In the genomic region with DNA sequence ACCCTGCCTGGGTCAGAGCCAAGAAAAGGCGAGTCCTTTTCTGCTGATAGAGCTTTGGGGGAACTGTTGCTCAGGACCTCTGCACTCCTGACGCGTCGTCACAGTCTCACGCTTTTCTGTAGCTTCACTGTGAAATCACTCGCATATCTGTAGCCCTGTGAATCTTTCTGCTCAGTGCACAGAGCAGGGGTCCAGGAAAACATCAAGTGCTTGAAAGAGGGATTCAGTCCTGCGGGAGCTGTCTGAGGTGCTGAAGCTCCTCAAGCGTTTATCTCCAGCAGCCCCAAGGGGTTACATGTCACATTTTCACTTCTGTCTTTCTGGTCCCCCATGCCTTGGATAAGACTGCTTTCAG, we compare ENCODE assay signal across 9 mouse cellular contexts. TPM values are rescaled to one million over a fixed set of nuclear protein-coding genes. Genes with fewer than 3 reads are reported as not detected.
A peak's percentile ranks its signal among the peaks of the same experiment; 100 is the strongest.
DNase-seq lines count a peak whose midpoint lies in the region; ATAC-seq lines count a peak whose summit lies in the region.
"Had no signal": no experiment of that assay in that cellular context is flagged by ENCODE, and none has a peak within 500 bp of the region (broad histone marks: within the 10 kb centered on the region; RNA-seq: fewer than 3 reads in every experiment).

No protein-coding gene starts in this region.

- WGBS in intestine, embryonic 15.5 days = 2% methylated on average over 8 of the region's 8 CpGs

- 0 out of 2 replicates have a peak overlapping the region, but pooled peaks have one; percentile 2 for H3K4me3 ChIP-seq in intestine, embryonic 15.5 days (replicated peaks)

- H3K9me3 ChIP-seq in intestine, embryonic 15.5 days = no peaks in the 10 kb centered on the region

- no peak for DNase-seq in cerebellum, adult 8-10 months
- peak; percentile 11 for DNase-seq in urinary bladder, postnatal 14 days (ENCODE audit: low spot score)
- no peak for DNase-seq in urinary bladder, postnatal 36 days (ENCODE audit: low spot score in 2 of 2)
- DNase-seq in neural tube, embryonic 10.5 days (ENCODE audit: extremely low spot score, low spot score) = peak; percentile 66
- no peak for DNase-seq in thymus, postnatal 0 days (ENCODE audit: low spot score)

- H3K27me3 ChIP-seq in intestine, embryonic 15.5 days (replicated peaks) = no peaks in the 10 kb centered on the region

- peak overlapping the region; percentile 42 for H3K4me2 ChIP-seq in intestine, embryonic 15.5 days (replicated peaks)

- peak; percentile 40; the same call in 1 of the 2 replicates for ATAC-seq in cerebellum, adult (ENCODE audit: insufficient number of reproducible peaks, low FRiP score, low TSS enrichment)
- ATAC-seq in intestine, embryonic 15.5 days = peak; percentile 55; the same call in 1 of the 2 replicates
- ATAC-seq in megakaryocyte, adult 5-6 weeks (ENCODE audit: poor library complexity, severe bottlenecking) = no peak

- H3K27ac ChIP-seq in intestine, embryonic 15.5 days = no peak overlapping the region

- H3K9ac ChIP-seq in intestine, embryonic 15.5 days = no peak overlapping the region

- 0 out of 2 replicates have a peak, but pooled peaks cover 4% of the 10 kb centered on the region for H3K4me1 ChIP-seq in intestine, embryonic 15.5 days (replicated peaks)

- no peaks in the 10 kb centered on the region for H3K36me3 ChIP-seq in intestine, embryonic 15.5 days

RNA-seq across cellular contexts. Expression of a gene that starts 0.2 kb away (rescaled TPM):
- 0.03 TPM in 2 replicates for polyA plus RNA-seq in intestine, embryonic 15.5 days (2015; fragmentation: Nextera tagmentation; extraction: Ambion mirVana)
- total RNA-seq in megakaryocyte, adult 5-6 weeks (2015) = 0.07 and 0.18 TPM in 2 replicates
- 0.04 TPM in 1 of 2 replicates, not detected in the other for total RNA-seq in megakaryocyte, adult 5-6 weeks (2017)
- not detected in 2 replicates for polyA plus RNA-seq in thymus, postnatal 0 days (2015; fragmentation: Nextera tagmentation; extraction: Ambion mirVana)
- total RNA-seq: heart, postnatal 14 days had no signal

RNA-seq across cellular contexts. Expression of a gene that starts 33.8 kb away (rescaled TPM):
- not detected in 2 replicates for polyA plus RNA-seq in intestine, embryonic 15.5 days (2015; fragmentation: Nextera tagmentation; extraction: Ambion mirVana)
- not detected in 2 replicates for total RNA-seq in megakaryocyte, adult 5-6 weeks (2015)
- not detected in 2 replicates for total RNA-seq in megakaryocyte, adult 5-6 weeks (2017)
- not detected in 2 replicates for polyA plus RNA-seq in thymus, postnatal 0 days (2015; fragmentation: Nextera tagmentation; extraction: Ambion mirVana)
- total RNA-seq: heart, postnatal 14 days had no signal

Comparison
In these comparisons a context has a peak if more than half of its experiments do, and no peak if none do; other contexts are left out.
1. DNase-seq: peak in urinary bladder, postnatal 14 days (single experiment) and neural tube, embryonic 10.5 days (single experiment); none in cerebellum, adult 8-10 months (single experiment), urinary bladder, postnatal 36 days (0 of 2) and thymus, postnatal 0 days (single experiment).